Mouse (Mus musculus): ENCODE data around the gene Ehmt2.

- TF ChIP-seq CTCF (IDR thresholded peaks at IDR 0.05; ENCODE audit: extremely low read depth, insufficient read length, insufficient replicate concordance, low read depth, low read length) (no peak), POLR2A (IDR thresholded peaks at IDR 0.05; ENCODE audit: low read depth, low read length) (no peak)
Observed at GRCm38 (mm10) chr17:34887942-34888341, 10.3 kb upstream of the Ehmt2 start.
